Mouse (Mus musculus): Measurements from ENCODE around the gene Aldh3a1. TPM values are rescaled to one million over a fixed set of nuclear protein-coding genes. Genes with fewer than 3 reads are reported as not detected.
"Not testable (repeated sequence)": the region's sequence is repeated elsewhere in the genome, so short reads cannot be mapped to it uniquely, and the experiment has no call there.

Aldh3a1 gene
- total RNA-seq, 2 experiments from 2014 or later = 0.49 to 1.3 TPM

GRCm38 (mm10) chr11:61175778-61176177, 31.6 kb upstream of the Aldh3a1 start:
- DNase-seq (ENCODE audit: low spot score in 2 of 2) = no peak
- H3K27ac ChIP-seq = peak overlapping the region; percentile 88
- no peak for TF ChIP-seq CTCF (conservative IDR thresholded peaks at IDR 0.05)
- H3K4me3 ChIP-seq = peak overlapping the region; percentile 54

GRCm38 (mm10) chr11:61176321-61176720, 31.0 kb upstream of the Aldh3a1 start:
- Histone ChIP-seq H3K27ac (no peak overlapping the region), H3K4me3 (no peak overlapping the region)
- TF ChIP-seq CTCF (conservative IDR thresholded peaks at IDR 0.05) = no peak
- DNase-seq (ENCODE audit: low spot score in 2 of 2) = no peak

DNA sequence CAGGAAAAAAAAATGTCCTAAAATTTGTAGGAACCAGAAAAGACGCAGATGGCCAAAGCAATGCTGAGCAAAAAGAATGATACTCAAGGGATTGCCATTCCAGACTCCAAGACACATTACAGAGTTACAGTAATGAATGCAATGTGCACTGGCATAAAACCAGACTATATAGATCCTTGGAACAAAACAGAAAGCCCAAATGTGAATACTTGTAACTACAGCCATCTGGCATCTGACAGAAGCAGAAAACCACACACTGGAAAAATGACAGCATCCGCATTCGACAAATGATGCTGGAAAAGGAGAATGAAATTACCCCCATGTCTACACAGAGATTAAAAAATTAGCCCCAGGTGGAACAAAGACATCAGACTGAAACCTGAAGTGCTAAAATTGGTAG, 27.0 kb upstream of the Aldh3a1 start:
- peak; percentile 26 to 37 for DNase-seq (ENCODE audit: low spot score in 2 of 2)
- no peak overlapping the region for H3K4me3 ChIP-seq
- TF ChIP-seq CTCF (conservative IDR thresholded peaks at IDR 0.05) = no peak
- H3K27ac ChIP-seq = no peak overlapping the region; the same call in 1 of the 2 replicates

DNA sequence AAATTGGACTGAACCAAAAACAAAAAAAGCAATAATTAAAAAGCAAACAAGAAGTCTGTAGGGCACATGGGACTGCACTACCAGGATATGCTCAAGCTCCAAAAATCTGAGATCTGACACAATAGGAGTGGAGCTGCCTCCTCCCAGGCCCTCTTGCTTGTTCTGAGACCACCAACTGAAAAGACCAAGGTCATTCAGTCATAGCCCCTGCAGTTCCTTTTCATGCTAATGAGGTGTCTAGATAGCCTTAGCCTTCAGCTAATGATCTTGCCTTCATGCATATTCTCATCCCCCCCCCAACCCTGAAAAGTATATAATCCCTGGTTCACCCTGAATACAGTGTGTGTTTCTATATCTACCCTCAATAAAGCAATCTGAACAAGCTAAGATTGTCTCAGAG, 25.7 kb upstream of the Aldh3a1 start:
- Histone ChIP-seq H3K27ac (no peak overlapping the region), H3K4me3 (no peak overlapping the region)
- no peak for TF ChIP-seq CTCF (conservative IDR thresholded peaks at IDR 0.05)
- no peak for DNase-seq (ENCODE audit: low spot score in 2 of 2)

GRCm38 (mm10) chr11:61183820-61184219, 23.5 kb upstream of the Aldh3a1 start:
- no peak for DNase-seq (ENCODE audit: low spot score in 2 of 2)
- Histone ChIP-seq H3K4me3 (no peak overlapping the region), H3K27ac (no peak overlapping the region)
- TF ChIP-seq CTCF (conservative IDR thresholded peaks at IDR 0.05) = no peak

- Histone ChIP-seq H3K27ac (no peak overlapping the region), H3K4me3 (no peak overlapping the region)
- no peak for DNase-seq (ENCODE audit: low spot score in 2 of 2)
- no peak for TF ChIP-seq CTCF (conservative IDR thresholded peaks at IDR 0.05)
Observed at GRCm38 (mm10) chr11:61190776-61191175, 16.6 kb upstream of the Aldh3a1 start.

DNA sequence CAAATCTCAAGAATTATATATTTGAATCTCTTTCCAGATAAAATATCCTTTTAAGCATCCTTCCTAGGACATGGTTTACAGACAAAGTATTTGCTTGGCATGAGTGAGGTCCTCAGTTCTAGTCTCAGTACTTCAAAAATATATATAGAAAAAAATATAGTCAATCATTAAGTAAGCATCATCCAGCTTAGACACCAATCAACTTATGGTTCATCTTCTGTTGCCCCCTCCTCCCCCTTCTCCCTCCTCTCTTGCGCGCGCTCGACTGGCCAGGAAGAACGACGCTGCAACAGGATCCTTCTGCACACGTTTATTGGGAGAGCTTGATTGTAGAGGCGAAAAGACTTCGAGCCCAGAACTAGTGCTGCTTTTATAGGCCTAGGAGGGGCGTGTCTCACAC, 15.2 kb upstream of the Aldh3a1 start:
- H3K4me3 ChIP-seq; H3K27ac ChIP-seq; DNase-seq (ENCODE audit: low spot score in 2 of 2): not testable (repeated sequence)

DNA sequence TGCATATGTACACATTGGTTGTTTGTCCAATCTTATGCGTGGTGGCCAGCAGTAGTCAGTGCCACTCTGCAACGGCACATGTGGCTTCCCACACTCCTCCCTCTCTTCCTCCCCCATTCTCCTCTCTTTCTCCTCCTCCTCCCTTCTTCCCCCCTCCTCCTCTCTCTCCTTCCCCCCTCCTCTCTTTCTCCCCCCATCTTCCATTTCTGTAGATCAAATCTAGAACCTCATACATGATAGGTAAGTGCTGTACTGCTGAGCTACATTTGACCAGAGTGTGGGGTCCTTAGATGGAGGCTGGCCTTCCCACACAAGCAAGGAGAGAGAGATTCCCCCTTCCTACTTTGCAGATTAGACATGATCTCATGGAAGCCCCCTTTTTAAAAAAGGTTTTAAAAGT, 14.6 kb upstream of the Aldh3a1 start:
- Histone ChIP-seq H3K27ac (no peak overlapping the region), H3K4me3 (no peak overlapping the region)
- TF ChIP-seq CTCF (conservative IDR thresholded peaks at IDR 0.05) = no peak
- DNase-seq (ENCODE audit: low spot score in 2 of 2) = no peak

DNA sequence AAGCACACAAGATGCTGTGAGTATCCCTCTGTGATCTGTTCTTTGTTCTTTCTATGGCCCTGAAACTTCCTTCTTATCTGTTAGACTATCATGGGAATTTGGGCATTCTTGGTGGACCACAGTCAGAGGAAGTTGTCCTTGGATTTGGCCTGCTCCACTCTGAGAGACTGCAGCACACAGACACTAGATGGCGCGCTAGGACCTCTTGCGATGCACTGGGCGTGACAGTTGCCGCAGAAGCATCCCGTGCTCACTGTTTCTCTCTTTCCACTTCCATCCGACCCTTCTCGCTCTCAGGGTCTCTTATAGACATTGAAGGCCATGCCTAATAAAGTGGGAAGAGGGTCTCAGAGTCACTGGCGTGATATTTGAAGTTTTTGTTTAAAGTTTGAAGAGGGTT, 13.9 kb upstream of the Aldh3a1 start:
- Histone ChIP-seq H3K4me3 (no peak overlapping the region; the same call in 1 of the 2 replicates), H3K27ac (no peak overlapping the region)
- peak; percentile 72 to 85 for DNase-seq (ENCODE audit: low spot score in 2 of 2)
- TF ChIP-seq CTCF (conservative IDR thresholded peaks at IDR 0.05) = peak; percentile 99

- TF ChIP-seq CTCF (conservative IDR thresholded peaks at IDR 0.05) = no peak
- Histone ChIP-seq H3K4me3 (no peak overlapping the region), H3K27ac (no peak overlapping the region)
- DNase-seq (ENCODE audit: low spot score in 2 of 2) = no peak
Observed at GRCm38 (mm10) chr11:61196616-61197353, 10.6 kb upstream of the Aldh3a1 start.

GRCm38 (mm10) chr11:61197935-61198334, 9.4 kb upstream of the Aldh3a1 start:
- Histone ChIP-seq H3K27ac (no peak overlapping the region), H3K4me3 (no peak overlapping the region)
- no peak for TF ChIP-seq CTCF (conservative IDR thresholded peaks at IDR 0.05)
- no peak for DNase-seq (ENCODE audit: low spot score in 2 of 2)

- no peak overlapping the region for H3K27ac ChIP-seq
- DNase-seq (ENCODE audit: low spot score in 2 of 2) = no peak
- TF ChIP-seq CTCF (conservative IDR thresholded peaks at IDR 0.05) = no peak
- H3K4me3 ChIP-seq = no peak overlapping the region
Observed at GRCm38 (mm10) chr11:61199620-61200362, 7.5 kb upstream of the Aldh3a1 start.

- TF ChIP-seq CTCF (conservative IDR thresholded peaks at IDR 0.05) = no peak
- DNase-seq (ENCODE audit: low spot score in 2 of 2) = no peak
- Histone ChIP-seq H3K4me3 (no peak overlapping the region), H3K27ac (no peak overlapping the region)
Observed at GRCm38 (mm10) chr11:61202186-61202585, 5.2 kb upstream of the Aldh3a1 start.

DNA sequence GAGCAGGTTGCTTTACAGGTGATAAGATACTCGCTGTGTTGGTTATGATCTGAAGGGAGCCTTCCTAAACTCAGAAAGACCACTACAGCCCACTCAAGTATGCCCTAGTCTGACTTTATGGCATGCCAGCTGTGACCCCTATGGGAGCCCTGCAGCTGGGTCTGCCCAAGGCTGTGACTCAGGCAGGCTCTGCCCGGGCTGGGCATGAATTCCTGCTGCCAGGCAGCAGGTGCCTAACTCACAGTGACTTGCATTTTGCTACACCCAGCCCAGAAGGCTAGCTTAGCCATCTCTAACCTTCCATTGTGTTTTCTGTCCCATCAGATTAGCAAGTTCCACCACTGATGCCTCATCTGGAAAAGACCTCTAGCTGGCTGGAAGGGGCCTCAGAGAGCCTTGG, 4.5 kb upstream of the Aldh3a1 start:
- no peak overlapping the region for H3K4me3 ChIP-seq
- H3K27ac ChIP-seq = no peak overlapping the region
- no peak for TF ChIP-seq CTCF (conservative IDR thresholded peaks at IDR 0.05)
- DNase-seq (ENCODE audit: low spot score in 2 of 2) = no peak

Data from layer of hippocampus, adult 2 months (tissue).